In the genomic region with DNA sequence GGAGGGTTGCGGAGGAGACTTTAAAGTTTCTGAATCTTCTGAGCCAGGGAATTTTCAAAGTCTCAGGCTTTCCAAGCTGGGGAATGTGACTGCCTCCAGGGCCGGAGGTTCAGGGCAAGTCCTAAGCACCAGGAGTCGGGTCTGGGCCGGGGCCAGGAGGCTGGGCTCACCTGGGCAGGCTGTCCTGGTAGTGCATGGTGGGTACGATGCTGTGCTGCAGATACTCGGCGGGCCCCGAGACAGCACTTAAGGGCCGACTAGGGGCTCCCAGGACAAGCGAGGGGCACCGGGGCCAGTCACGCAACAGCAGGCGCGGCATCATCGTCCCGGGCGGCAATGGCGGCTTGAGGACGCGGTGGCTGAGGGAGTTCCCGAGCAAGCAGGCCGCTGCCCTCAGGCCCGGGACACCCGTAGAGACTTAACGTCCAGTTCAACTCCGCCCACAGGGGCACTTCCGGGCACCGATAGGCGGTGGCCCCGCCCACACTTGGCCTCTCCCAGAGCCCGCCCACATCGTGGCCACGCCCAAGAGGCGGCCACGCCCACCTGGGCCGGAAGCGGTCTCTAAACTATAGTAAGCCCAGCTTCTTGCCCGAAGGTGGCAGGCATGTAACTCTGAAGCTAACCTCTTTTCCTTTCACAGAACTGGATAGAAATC, we compare ENCODE assay signal across 8 mouse cellular contexts. TPM values are rescaled to one million over a fixed set of nuclear protein-coding genes. Genes with fewer than 3 reads are reported as not detected.
DNase-seq lines count a peak whose midpoint lies in the region; ATAC-seq lines count a peak whose summit lies in the region.

TSS of gene Cpt2 (minus strand) at position 466 of the 658 bp plus-strand sequence.

- WGBS in hindbrain, embryonic 12.5 days: 2% methylated on average over 38 of the region's 38 CpGs

- H3K4me2 ChIP-seq in hindbrain, embryonic 12.5 days (replicated peaks): peak within 1 kb of the TSS; percentile 79

- no peaks in the 10 kb centered on the region for H3K9me3 ChIP-seq in hindbrain, embryonic 12.5 days (replicated peaks)

- 0 out of 2 replicates have a peak, but pooled peaks cover 6% of the 10 kb centered on the region for H3K36me3 ChIP-seq in hindbrain, embryonic 12.5 days

- H3K9ac ChIP-seq in hindbrain, embryonic 12.5 days: peak within 1 kb of the TSS; percentile 72

- H3K4me1 ChIP-seq in hindbrain, embryonic 12.5 days: peaks cover 18% of the 10 kb centered on the region

- peak; percentile 92 for DNase-seq in MN1 (ENCODE audit: low spot score)
- DNase-seq in cerebellum, adult 9-11 months: peak; percentile 86
- peak; percentile 78 to 83 for DNase-seq in frontal cortex, postnatal 10 days (ENCODE audit: low spot score in 2 of 2)
- peak; percentile 76 to 82 for DNase-seq in layer of hippocampus, postnatal 14 days (ENCODE audit: low spot score in 2 of 2)
- DNase-seq in lung, postnatal 14 days: peak; percentile 96
- peak; percentile 88 for DNase-seq in retina, adult 2 months (ENCODE audit: low read depth, low spot score)
- DNase-seq in thymus, postnatal 36 days: peak; percentile 91

- H3K4me3 ChIP-seq in hindbrain, embryonic 12.5 days: peak within 1 kb of the TSS; percentile 76

- H3K27me3 ChIP-seq in hindbrain, embryonic 12.5 days: no peaks in the 10 kb centered on the region

- peak; percentile 90 for ATAC-seq in hindbrain, embryonic 12.5 days (ENCODE audit: low FRiP score)

- H3K27ac ChIP-seq in hindbrain, embryonic 12.5 days: 0 out of 2 replicates have a peak within 1 kb of the TSS, but pooled peaks have one; percentile 35

RNA-seq across cellular contexts. Expression of gene Cpt2, which starts in this region (rescaled TPM):
- 26.5 and 28.1 TPM in 2 replicates for polyA plus RNA-seq in hindbrain, embryonic 12.5 days (2016; fragmentation: Nextera tagmentation; extraction: Ambion mirVana)
- total RNA-seq in layer of hippocampus, postnatal 14 days (2021): 1 to 10 TPM; 8.4 to 8.9 TPM

Comparison
In these comparisons a context has a peak if more than half of its experiments do, and no peak if none do; other contexts are left out.
1. Peak in every context shown above with its lines: DNase-seq, ATAC-seq, H3K4me3 ChIP-seq and H3K27ac ChIP-seq.